Mouse (Mus musculus) 3134 (cell line): ENCODE data around the gene Traf3ip2.

Experiments
- DNase-seq: peaks from one replicate; pipeline ENCODE4 v3.0.0-alpha.2; 2011; ENCODE audit warnings: low spot score; ENCODE audit not compliant: insufficient read length; ENCODE audit errors: extremely low read depth

Gene Traf3ip2

GRCm38 (mm10) chr10:39666027-39666426 lies 53.3 kb downstream of the Traf3ip2 start:
- no peak for DNase-seq

- no peak for DNase-seq
These were observed 58.7 kb downstream of the Traf3ip2 start for GRCm38 (mm10) chr10:39671451-39671850.

GRCm38 (mm10) chr10:39672547-39673051 lies 59.9 kb downstream of the Traf3ip2 start:
- no peak for DNase-seq

GRCm38 (mm10) chr10:39674106-39674505 lies 61.4 kb downstream of the Traf3ip2 start:
- no peak for DNase-seq

GRCm38 (mm10) chr10:39674766-39675165 lies 62.0 kb downstream of the Traf3ip2 start:
- DNase-seq: no peak

GRCm38 (mm10) chr10:39678199-39678791 lies 65.6 kb downstream of the Traf3ip2 start:
- no peak for DNase-seq

GRCm38 (mm10) chr10:39681014-39681413 lies 68.3 kb downstream of the Traf3ip2 start:
- no peak for DNase-seq

- DNase-seq: no peak
These were observed 69.8 kb downstream of the Traf3ip2 start for GRCm38 (mm10) chr10:39682556-39682955.

GRCm38 (mm10) chr10:39683481-39683880 lies 70.7 kb downstream of the Traf3ip2 start:
- DNase-seq: no peak

- DNase-seq: no peak
These were observed 74.1 kb downstream of the Traf3ip2 start for GRCm38 (mm10) chr10:39686811-39687210.

- DNase-seq: no peak
These were observed 75.1 kb downstream of the Traf3ip2 start for GRCm38 (mm10) chr10:39687851-39688250.

GRCm38 (mm10) chr10:39691351-39692064 lies 78.8 kb downstream of the Traf3ip2 start:
- DNase-seq: no peak

GRCm38 (mm10) chr10:39692152-39692551 lies 79.4 kb downstream of the Traf3ip2 start:
- DNase-seq: no peak
